Mouse (Mus musculus): ENCODE results near the gene Ggta1. TPM values are rescaled to one million over a fixed set of nuclear protein-coding genes. Genes with fewer than 3 reads are reported as not detected.

Ggta1 gene
- polyA plus RNA-seq, 1 experiment = 4.9 TPM

DNA sequence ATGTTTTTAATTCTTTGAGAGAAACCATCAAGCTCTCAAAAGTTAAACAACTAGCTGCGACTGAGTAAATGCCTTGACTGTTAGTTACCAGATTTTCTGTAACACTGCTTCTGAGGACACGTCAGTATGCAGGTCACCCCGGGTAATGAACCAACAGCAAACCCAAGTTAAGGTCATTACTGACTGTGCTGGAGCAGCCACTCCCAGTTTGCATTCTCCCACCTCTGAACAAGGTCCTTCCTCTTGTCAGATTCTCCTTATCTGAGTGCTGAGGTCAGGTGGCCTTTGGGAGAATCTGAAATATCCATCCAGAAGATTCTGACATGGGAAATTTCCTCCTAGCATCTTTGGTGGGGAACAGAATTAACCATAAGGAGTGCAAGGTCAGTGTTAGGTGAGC is 4.8 kb upstream of the Ggta1 start:
- Histone ChIP-seq H3K4me3 (no peak overlapping the region), H3K27me3 (ENCODE audit: control insufficient read depth, insufficient read depth, insufficient read length) (no peaks in the 10 kb centered on the region), H3K79me2 (ENCODE audit: control insufficient read depth, insufficient read depth) (no peaks in the 10 kb centered on the region), H3K4me2 (ENCODE audit: low read depth) (no peak overlapping the region), H3ac (ENCODE audit: control insufficient read depth, insufficient read length) (no peak overlapping the region), H3K36me3 (ENCODE audit: control insufficient read depth, insufficient read depth) (no peaks in the 10 kb centered on the region)
- TF ChIP-seq USF1 (IDR thresholded peaks at IDR 0.05; ENCODE audit: low read depth) (no peak), E2F4 (IDR thresholded peaks at IDR 0.05; ENCODE audit: insufficient read depth) (no peak), POLR2AphosphoS2 (IDR thresholded peaks at IDR 0.05; ENCODE audit: insufficient read length, low read depth) (no peak), POLR2A (IDR thresholded peaks at IDR 0.05; ENCODE audit: insufficient read length, low read depth) (no peak), TCF12 (IDR thresholded peaks at IDR 0.05; ENCODE audit: insufficient read depth, poor library complexity, severe bottlenecking) (no peak), TCF3 (IDR thresholded peaks at IDR 0.05; ENCODE audit: insufficient read length, low read depth) (no peak), MYOD1 (IDR thresholded peaks at IDR 0.05; ENCODE audit: control insufficient read depth in 1 of 3, insufficient read length in 2 of 3, low read depth in 2 of 3) (no peak), MAX (IDR thresholded peaks at IDR 0.05; ENCODE audit: low read depth) (no peak), CEBPB (IDR thresholded peaks at IDR 0.05; ENCODE audit: insufficient read depth, poor library complexity, severe bottlenecking) (no peak), REST (IDR thresholded peaks at IDR 0.05; ENCODE audit: insufficient read depth, insufficient read length) (no peak), SRF (IDR thresholded peaks at IDR 0.05; ENCODE audit: control insufficient read depth, insufficient read length, low read depth) (no peak), MYOG (IDR thresholded peaks at IDR 0.05; ENCODE audit: control insufficient read depth in 1 of 3, insufficient read depth in 1 of 3, insufficient read length in 2 of 3, low read depth in 2 of 3) (no peak)

DNA sequence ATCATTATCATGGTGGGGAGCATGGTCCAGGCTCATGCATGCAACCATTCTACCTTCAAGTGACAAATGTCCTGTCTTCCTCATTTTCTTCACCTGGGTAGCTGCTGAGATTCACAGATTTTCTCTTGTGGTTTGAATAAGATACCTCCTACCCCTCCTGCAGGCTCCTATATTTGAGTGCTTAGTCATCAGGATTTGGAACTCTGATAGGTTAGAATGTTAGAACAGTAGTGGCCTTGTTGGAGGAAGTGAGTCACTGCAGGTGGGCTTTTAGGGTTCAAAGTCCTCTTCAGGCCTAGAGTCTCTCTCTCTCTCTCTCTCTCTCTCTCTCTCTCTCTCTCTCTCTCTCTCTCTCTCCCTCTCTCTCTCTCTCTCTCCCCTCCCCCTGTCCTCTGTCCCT is 2.6 kb upstream of the Ggta1 start:
- Histone ChIP-seq H3K36me3 (ENCODE audit: control insufficient read depth, insufficient read depth) (no peaks in the 10 kb centered on the region), H3K4me3 (no peak overlapping the region), H3K79me2 (ENCODE audit: control insufficient read depth, insufficient read depth) (no peaks in the 10 kb centered on the region), H3K27me3 (ENCODE audit: control insufficient read depth, insufficient read depth, insufficient read length) (no peaks in the 10 kb centered on the region), H3K4me2 (ENCODE audit: low read depth) (no peak overlapping the region), H3ac (ENCODE audit: control insufficient read depth, insufficient read length) (no peak overlapping the region)
- no peak for TF ChIP-seq TCF3 (IDR thresholded peaks at IDR 0.05; ENCODE audit: insufficient read length, low read depth)
- no peak for TF ChIP-seq MAX (IDR thresholded peaks at IDR 0.05; ENCODE audit: low read depth)
- no peak for TF ChIP-seq MYOD1 (IDR thresholded peaks at IDR 0.05; ENCODE audit: control insufficient read depth in 1 of 3, insufficient read length in 2 of 3, low read depth in 2 of 3)
- TF ChIP-seq REST (IDR thresholded peaks at IDR 0.05; ENCODE audit: insufficient read depth, insufficient read length) = no peak
- no peak for TF ChIP-seq TCF12 (IDR thresholded peaks at IDR 0.05; ENCODE audit: insufficient read depth, poor library complexity, severe bottlenecking)
- no peak for TF ChIP-seq MYOG (IDR thresholded peaks at IDR 0.05; ENCODE audit: control insufficient read depth in 1 of 3, insufficient read depth in 1 of 3, insufficient read length in 2 of 3, low read depth in 2 of 3)
- no peak for TF ChIP-seq USF1 (IDR thresholded peaks at IDR 0.05; ENCODE audit: low read depth)
- no peak for TF ChIP-seq E2F4 (IDR thresholded peaks at IDR 0.05; ENCODE audit: insufficient read depth)
- no peak for TF ChIP-seq SRF (IDR thresholded peaks at IDR 0.05; ENCODE audit: control insufficient read depth, insufficient read length, low read depth)
- TF ChIP-seq CEBPB (IDR thresholded peaks at IDR 0.05; ENCODE audit: insufficient read depth, poor library complexity, severe bottlenecking) = no peak
- TF ChIP-seq POLR2AphosphoS2 (IDR thresholded peaks at IDR 0.05; ENCODE audit: insufficient read length, low read depth) = no peak
- no peak for TF ChIP-seq POLR2A (IDR thresholded peaks at IDR 0.05; ENCODE audit: insufficient read length, low read depth)

DNA sequence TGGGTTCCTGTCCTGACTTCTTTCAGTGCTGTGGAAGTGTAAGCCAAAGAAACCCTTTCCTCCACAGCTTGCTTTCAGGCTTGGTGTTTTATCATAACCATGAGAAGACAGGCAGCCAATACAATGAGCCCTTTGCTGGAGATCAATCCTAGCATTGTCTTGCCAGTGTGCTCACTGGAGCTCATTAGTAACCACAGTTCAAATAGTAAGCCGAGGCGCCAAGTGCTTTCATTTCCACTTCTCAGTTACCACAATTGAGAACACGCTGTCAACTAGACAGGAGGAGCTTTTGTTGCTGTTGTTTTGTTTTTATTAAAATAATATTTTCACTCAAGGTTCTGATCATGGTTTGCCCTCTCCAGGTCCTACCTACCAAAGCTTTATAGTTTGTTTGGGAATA is 1.5 kb upstream of the Ggta1 start:
- no peak for TF ChIP-seq E2F4 (IDR thresholded peaks at IDR 0.05; ENCODE audit: insufficient read depth)
- Histone ChIP-seq H3K36me3 (ENCODE audit: control insufficient read depth, insufficient read depth) (no peaks in the 10 kb centered on the region), H3K4me2 (ENCODE audit: low read depth) (no peak overlapping the region), H3K4me3 (no peak overlapping the region), H3K79me2 (ENCODE audit: control insufficient read depth, insufficient read depth) (no peaks in the 10 kb centered on the region), H3K27me3 (ENCODE audit: control insufficient read depth, insufficient read depth, insufficient read length) (no peaks in the 10 kb centered on the region), H3ac (ENCODE audit: control insufficient read depth, insufficient read length) (no peak overlapping the region)

DNA sequence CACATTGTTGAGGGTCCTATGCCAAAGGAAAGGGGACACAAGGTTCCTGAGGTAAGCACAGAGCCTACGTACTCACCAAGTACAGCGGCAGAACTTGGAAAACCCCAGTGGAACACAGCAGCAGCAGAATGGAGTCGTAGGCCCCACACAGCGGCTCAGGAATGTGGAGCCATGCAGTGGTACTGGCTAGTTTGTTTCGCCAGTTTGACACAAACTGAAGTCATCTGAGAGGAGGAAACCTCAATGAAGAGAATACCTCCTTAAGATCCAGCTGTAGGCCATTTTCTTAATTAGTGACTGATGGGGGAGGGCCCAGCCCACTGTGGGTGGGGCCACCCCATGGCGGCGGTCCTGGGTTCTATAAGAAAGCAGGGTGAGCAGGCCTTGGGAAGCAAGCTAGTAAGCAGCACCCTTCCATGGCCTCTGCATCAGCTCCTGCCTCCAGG is 1.1 kb upstream of the Ggta1 start:
- Histone ChIP-seq H3K36me3 (ENCODE audit: control insufficient read depth, insufficient read depth) (no peaks in the 10 kb centered on the region), H3ac (ENCODE audit: control insufficient read depth, insufficient read length) (no peak overlapping the region), H3K4me2 (ENCODE audit: low read depth) (no peak overlapping the region), H3K4me3 (no peak overlapping the region), H3K79me2 (ENCODE audit: control insufficient read depth, insufficient read depth) (no peaks in the 10 kb centered on the region), H3K27me3 (ENCODE audit: control insufficient read depth, insufficient read depth, insufficient read length) (no peaks in the 10 kb centered on the region)
- no peak for TF ChIP-seq E2F4 (IDR thresholded peaks at IDR 0.05; ENCODE audit: insufficient read depth)

DNA sequence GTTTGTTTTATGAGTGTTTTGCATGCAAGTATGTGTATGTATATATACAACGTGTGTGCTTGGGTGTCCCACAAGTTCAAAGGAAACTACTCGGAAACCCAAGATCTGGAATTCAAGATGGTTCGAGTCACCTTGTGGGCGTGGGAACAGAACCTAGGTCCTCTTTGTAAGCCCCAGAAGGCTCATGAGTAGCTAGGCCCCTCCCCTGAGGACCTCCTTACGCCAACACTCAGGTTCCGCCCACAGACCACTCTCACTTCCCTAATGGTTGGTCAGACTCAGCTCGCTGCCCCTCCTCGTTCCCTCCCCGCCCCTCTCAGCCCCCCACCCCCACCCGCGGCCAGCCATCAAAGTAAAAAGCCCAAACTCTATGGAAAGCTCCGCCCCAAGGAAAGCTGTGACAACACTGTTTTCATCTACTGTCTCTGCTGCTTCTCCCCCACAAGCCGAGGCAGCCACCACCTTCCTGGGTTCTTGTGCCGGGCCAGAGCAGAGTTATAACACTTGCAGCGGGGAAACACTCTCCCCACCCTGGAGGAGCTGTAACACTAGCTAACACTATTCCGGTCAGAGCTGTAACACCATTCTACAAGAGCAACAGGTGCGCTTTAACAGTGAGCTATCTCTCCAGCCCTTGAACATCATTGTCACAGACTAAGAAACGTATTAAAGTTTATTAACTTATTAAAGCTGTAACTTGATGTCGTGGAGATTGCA is 499 bp upstream of the Ggta1 start:
- Histone ChIP-seq H3K4me3 (peak overlapping the region; percentile 65), H3K27me3 (ENCODE audit: control insufficient read depth, insufficient read depth, insufficient read length) (no peaks in the 10 kb centered on the region), H3ac (ENCODE audit: control insufficient read depth, insufficient read length) (no peak overlapping the region), H3K36me3 (ENCODE audit: control insufficient read depth, insufficient read depth) (no peaks in the 10 kb centered on the region), H3K79me2 (ENCODE audit: control insufficient read depth, insufficient read depth) (no peaks in the 10 kb centered on the region), H3K4me2 (ENCODE audit: low read depth) (no peak overlapping the region)
- no peak for TF ChIP-seq USF1 (IDR thresholded peaks at IDR 0.05; ENCODE audit: low read depth)
- no peak for TF ChIP-seq MAX (IDR thresholded peaks at IDR 0.05; ENCODE audit: low read depth)
- TF ChIP-seq MYOD1 (IDR thresholded peaks at IDR 0.05; ENCODE audit: control insufficient read depth in 1 of 3, insufficient read length in 2 of 3, low read depth in 2 of 3) = peak in 1 of 3 experiments; percentile 52

All from myocyte (in vitro differentiated cells).